Mouse (Mus musculus) olfactory bulb, adult 2 months (tissue): ENCODE measurements around the gene Gpr83.

Experiments
- CTCF ChIP-seq: fragments of 200-500 bp; IDR thresholded peaks from 2 replicates; pipeline ENCODE4 v1.5.1; 2012; ENCODE audit warnings: low read depth, mild to moderate bottlenecking, low read length, moderate library complexity; ENCODE audit not compliant: insufficient read depth
- POLR2A ChIP-seq: fragments of 200-500 bp; IDR thresholded peaks from 2 replicates; pipeline ENCODE4 v1.6.1; 2012; ENCODE audit warnings: mild to moderate bottlenecking, low read depth, low read length, moderate library complexity; ENCODE audit not compliant: insufficient read depth

DNA sequence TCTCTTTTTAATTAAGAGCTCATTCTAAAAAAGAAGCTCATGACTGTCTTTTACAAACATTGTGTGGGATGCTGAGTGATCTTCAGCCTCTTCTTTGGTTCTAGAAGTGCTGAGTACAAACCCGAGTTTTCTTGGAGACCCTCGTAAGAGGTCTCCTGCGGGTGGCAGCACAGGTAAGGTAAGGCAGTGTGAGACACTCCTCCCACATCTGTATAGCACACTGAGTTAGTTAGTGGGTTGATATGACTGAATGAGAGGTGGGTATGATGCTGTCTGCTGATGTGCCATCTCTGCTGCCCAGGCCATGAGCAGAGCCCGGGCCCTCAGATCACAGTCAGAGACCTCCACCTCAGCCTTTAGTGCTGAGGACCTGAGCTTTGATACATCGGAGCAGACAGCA lies 35.2 kb upstream of the Gpr83 start:
- TF ChIP-seq CTCF (no peak), POLR2A (no peak)
